Mouse (Mus musculus) embryonic facial prominence, embryonic 11.5 days (tissue): ENCODE results near the gene Snd1. TPM values are rescaled to one million over a fixed set of nuclear protein-coding genes. Genes with fewer than 3 reads are reported as not detected.

ENCODE experiments used
- ATAC-seq: fragments of 200-750 bp; cut with Nextera tagmentation; replicated peaks from 2 replicates; pipeline ENCODE4 v1.8.0; 2017; ENCODE audit warnings: low read depth; ENCODE audit not compliant: insufficient number of reproducible peaks, low FRiP score, low TSS enrichment
- DNase-seq: peaks from one replicate; pipeline ENCODE4 v3.0.0-alpha.2; 2015; ENCODE audit warnings: low spot score
- H3K27ac ChIP-seq: fragments of 300-500 bp; sonication (generic); replicated peaks from 2 replicates; pipeline ENCODE4 v1.5.1; 2014; ENCODE audit warnings: mild to moderate bottlenecking, low read depth, low read length, control low read depth
- H3K27me3 ChIP-seq: fragments of 300-500 bp; sonication (generic); 2 replicates; pipeline ENCODE4 v1.6.1; 2014; ENCODE audit warnings: mild to moderate bottlenecking, low read length, moderate library complexity, mixed read lengths; ENCODE audit not compliant: control insufficient read depth, insufficient read depth
- H3K36me3 ChIP-seq: fragments of 300-500 bp; sonication (generic); replicated peaks from 2 replicates; pipeline ENCODE4 v1.6.1; 2014; ENCODE audit warnings: low read depth, mild to moderate bottlenecking, low read length, moderate library complexity, mixed read lengths; ENCODE audit not compliant: control insufficient read depth, insufficient read depth
- H3K4me1 ChIP-seq: fragments of 300-500 bp; sonication (generic); 2 replicates; pipeline ENCODE4 v1.6.1; 2014; ENCODE audit warnings: low read length, mixed read lengths; ENCODE audit not compliant: control insufficient read depth, insufficient read depth
- H3K4me2 ChIP-seq: fragments of 300-500 bp; sonication (generic); 2 replicates; pipeline ENCODE4 v1.6.1; 2014; ENCODE audit warnings: low read depth, mild to moderate bottlenecking, control low read depth, low read length, moderate library complexity
- H3K4me3 ChIP-seq: fragments of 300-500 bp; sonication (generic); 2 replicates; pipeline ENCODE4 v1.5.1; 2014; ENCODE audit warnings: low read depth, low read length, control low read depth
- H3K9ac ChIP-seq: fragments of 300-500 bp; sonication (generic); replicated peaks from 2 replicates; pipeline ENCODE4 v1.6.1; 2014; ENCODE audit warnings: mild to moderate bottlenecking, control low read depth, low read length
- H3K9me3 ChIP-seq: fragments of 300-500 bp; sonication (generic); replicated peaks from 2 replicates; pipeline ENCODE4 v1.6.1; 2016; ENCODE audit warnings: mild to moderate bottlenecking, low read length, inconsistent platforms, mixed read lengths; ENCODE audit not compliant: control insufficient read depth
- WGBS: fragments of 180-500 bp; shearing (Covaris S2); extraction: QIAGEN DNeasy Blood & Tissue Kit; methylation state at CpG from one replicate; pipeline ENCODE4 v1.1.7; 2014; 5-methylcytosine and 5-hydroxymethylcytosine counted together
- polyA plus RNA-seq: library from polyadenylated mRNA; unstranded; fragments of >200 nt; fragmentation: Nextera tagmentation; extraction: Ambion mirVana; gene quantifications from 2 replicates; pipeline ENCODE4 v1.2.1, GENCODE M21; 2014

The Snd1 gene
- polyA plus RNA-seq, 1 experiment from 2014 or later = 92.6 TPM

DNA sequence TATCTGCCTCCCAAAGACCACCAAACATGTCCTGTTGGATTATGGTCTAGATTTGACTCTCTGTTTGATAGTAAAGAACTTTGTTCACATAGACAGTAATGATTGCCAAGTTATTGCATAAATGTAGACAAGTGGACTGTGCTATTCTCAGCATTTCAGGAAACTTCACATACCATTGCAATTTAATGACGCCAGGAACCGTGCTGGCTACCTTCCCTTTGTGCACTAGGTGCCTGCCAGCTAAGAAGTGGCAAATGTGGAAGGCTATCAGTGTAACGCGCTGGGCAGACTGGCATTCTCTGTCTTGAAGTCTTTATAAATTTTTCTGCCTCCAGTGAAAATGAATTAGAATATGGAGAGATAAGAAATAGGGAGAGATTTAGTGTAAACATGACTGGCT, 205.6 kb downstream of the Snd1 start:
- Histone ChIP-seq H3K4me2 (no peak overlapping the region), H3K4me1 (no peaks in the 10 kb centered on the region), H3K9ac (no peak overlapping the region), H3K27ac (no peak overlapping the region), H3K36me3 (no peaks in the 10 kb centered on the region), H3K27me3 (no peaks in the 10 kb centered on the region), H3K9me3 (no peaks in the 10 kb centered on the region), H3K4me3 (no peak overlapping the region)
- no peak for ATAC-seq
- no peak for DNase-seq
- 92% methylated on average over 4 of the region's 4 CpGs for WGBS

DNA sequence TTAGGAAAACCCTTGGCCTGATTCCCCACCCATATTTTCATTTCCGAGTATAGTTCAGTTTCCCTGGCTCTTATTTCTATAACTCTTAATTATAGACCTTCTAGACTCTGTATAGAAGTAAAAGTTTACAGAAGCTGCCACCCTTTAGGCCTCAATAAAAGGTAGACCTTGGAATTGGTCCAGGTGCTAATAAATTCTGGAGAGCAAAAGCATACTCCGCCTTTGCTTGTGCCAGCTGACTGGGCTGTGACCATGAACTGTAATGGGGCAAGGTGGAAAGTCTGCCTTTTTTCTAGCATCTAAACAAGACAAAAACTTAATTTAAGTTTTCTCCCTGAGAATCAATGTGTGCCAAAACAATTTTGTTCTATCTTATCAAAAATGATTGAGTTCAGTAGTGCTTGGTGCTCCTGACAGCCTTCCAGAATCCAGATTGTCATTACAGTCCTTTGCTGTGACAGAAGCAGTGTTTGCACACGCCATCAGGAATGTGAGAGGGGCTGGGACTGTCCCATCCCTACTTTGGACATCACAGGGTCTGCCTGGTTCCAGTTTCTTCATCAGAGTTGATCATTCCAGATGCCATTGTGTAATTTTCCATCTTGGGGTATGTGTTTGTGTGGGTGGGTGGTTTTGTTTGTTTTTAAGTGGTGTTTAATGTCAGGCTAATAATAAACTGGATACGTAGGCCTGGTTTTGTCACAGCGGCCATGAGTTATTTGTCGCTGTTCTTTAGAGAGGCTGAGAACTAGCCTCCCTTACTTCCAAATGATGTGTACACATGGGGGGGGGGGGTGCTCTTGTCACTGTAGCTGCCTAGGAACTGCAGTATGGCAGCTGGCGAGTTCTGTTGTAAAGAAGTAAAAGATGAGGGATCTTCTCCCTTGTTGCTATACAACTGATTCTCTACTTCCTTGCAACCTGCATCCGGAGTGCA, 206.8 kb downstream of the Snd1 start:
- H3K27me3 ChIP-seq = no peaks in the 10 kb centered on the region
- ATAC-seq = no peak
- no peak overlapping the region for H3K4me2 ChIP-seq
- no peak for DNase-seq
- no peaks in the 10 kb centered on the region for H3K36me3 ChIP-seq
- WGBS = 91% methylated on average over 8 of the region's 8 CpGs
- H3K9ac ChIP-seq = no peak overlapping the region
- no peak overlapping the region for H3K27ac ChIP-seq
- no peaks in the 10 kb centered on the region for H3K9me3 ChIP-seq
- no peaks in the 10 kb centered on the region for H3K4me1 ChIP-seq
- no peak overlapping the region for H3K4me3 ChIP-seq

DNA sequence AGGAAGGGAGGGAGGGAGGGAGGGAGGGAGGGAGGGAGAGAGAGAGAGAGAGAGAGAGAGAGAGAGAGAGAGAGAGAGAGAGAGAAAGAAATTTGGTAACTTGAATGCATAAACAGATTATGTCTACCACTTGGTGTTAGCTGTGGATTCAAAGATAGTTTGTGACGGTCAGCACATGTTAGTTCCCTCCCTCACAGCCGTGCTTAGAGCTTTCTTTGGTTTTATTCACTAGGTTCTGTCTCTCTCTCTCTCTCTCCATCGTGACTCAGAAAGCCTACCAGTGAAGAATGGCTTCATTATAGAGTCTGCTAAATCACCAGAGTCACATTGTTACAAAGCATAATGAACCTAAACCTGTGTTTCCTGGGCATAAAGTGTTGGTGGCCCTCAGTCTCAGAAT, 210.1 kb downstream of the Snd1 start:
- no peak overlapping the region for H3K27ac ChIP-seq
- H3K36me3 ChIP-seq = no peaks in the 10 kb centered on the region
- WGBS = 63% methylated on average over 3 of the region's 3 CpGs
- H3K4me2 ChIP-seq = no peak overlapping the region
- H3K4me3 ChIP-seq = no peak overlapping the region
- no peaks in the 10 kb centered on the region for H3K27me3 ChIP-seq
- H3K4me1 ChIP-seq = no peaks in the 10 kb centered on the region
- DNase-seq (no peak), ATAC-seq (no peak)
- H3K9ac ChIP-seq = no peak overlapping the region
- H3K9me3 ChIP-seq = no peaks in the 10 kb centered on the region

DNA sequence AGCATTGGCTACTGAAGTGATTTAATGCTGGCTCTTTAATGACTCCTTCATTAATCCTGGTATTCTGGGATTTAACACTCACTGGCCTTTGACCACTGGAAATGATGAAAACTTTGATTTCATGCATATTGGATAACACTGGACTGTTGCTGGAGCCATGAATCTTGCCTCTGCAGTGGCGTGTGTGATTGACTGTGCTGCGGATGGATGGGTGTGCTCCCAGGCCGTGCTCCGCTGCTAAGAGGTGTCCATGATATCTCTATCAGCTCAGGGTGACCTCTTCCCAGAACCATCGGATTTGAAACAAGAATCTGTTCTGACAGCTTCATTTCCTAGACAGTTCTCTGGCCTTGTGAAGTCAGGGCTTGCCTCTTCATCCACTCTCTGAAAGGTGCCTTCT, 210.8 kb downstream of the Snd1 start:
- Histone ChIP-seq H3K4me3 (no peak overlapping the region), H3K36me3 (no peaks in the 10 kb centered on the region), H3K4me2 (no peak overlapping the region), H3K9me3 (no peaks in the 10 kb centered on the region), H3K27ac (no peak overlapping the region), H3K4me1 (no peaks in the 10 kb centered on the region), H3K27me3 (no peaks in the 10 kb centered on the region), H3K9ac (no peak overlapping the region)
- ATAC-seq (no peak), DNase-seq (no peak)
- WGBS = 87% methylated on average over 5 of the region's 5 CpGs

DNA sequence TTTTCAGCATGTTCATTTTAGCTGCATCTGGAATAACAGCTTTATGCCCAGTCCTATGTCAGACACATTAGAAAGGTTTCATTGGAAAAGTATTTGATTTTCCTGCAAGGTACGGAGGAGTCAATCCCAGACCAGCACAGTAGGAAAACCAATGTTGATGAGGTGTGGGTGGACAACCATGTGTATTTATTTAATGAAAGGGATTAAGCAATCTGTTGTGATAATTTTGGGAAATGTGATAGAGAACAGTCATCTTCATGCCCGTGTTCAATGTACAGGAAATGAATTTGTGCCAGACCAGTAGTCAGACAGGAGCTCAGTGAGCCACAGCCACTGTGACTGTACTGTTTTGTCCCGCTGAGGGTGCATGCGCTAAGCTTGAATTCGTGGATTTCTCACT, 212.8 kb downstream of the Snd1 start:
- Histone ChIP-seq H3K27ac (no peak overlapping the region), H3K9me3 (no peaks in the 10 kb centered on the region), H3K4me1 (no peaks in the 10 kb centered on the region), H3K27me3 (no peaks in the 10 kb centered on the region), H3K36me3 (no peaks in the 10 kb centered on the region), H3K4me3 (no peak overlapping the region), H3K9ac (no peak overlapping the region), H3K4me2 (no peak overlapping the region)
- ATAC-seq (no peak), DNase-seq (no peak)
- WGBS = 89% methylated on average over 5 of the region's 5 CpGs

DNA sequence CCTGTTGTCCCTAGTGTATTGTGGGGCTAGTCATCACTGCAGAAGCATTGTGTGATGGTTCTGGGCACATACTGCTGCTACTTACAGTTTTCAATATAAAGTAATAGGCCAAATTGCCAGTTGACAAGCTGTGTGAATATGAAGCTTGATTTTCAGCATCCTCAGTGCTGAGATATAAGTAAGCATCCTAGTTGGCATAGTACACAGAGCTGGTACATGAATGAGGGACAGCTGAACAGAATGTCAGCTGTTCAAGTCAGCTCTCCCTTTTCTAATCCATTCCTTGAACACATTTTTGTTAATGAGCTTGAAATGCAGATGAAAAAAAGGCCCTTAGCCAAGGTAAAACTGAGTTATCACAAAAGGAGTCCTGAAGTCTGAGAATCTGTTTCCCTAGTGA, 217.7 kb downstream of the Snd1 start:
- Histone ChIP-seq H3K4me1 (no peaks in the 10 kb centered on the region), H3K4me2 (no peak overlapping the region), H3K9me3 (no peaks in the 10 kb centered on the region), H3K27me3 (no peaks in the 10 kb centered on the region), H3K27ac (no peak overlapping the region), H3K4me3 (no peak overlapping the region), H3K36me3 (no peaks in the 10 kb centered on the region), H3K9ac (no peak overlapping the region)
- no peak for DNase-seq
- no peak for ATAC-seq

DNA sequence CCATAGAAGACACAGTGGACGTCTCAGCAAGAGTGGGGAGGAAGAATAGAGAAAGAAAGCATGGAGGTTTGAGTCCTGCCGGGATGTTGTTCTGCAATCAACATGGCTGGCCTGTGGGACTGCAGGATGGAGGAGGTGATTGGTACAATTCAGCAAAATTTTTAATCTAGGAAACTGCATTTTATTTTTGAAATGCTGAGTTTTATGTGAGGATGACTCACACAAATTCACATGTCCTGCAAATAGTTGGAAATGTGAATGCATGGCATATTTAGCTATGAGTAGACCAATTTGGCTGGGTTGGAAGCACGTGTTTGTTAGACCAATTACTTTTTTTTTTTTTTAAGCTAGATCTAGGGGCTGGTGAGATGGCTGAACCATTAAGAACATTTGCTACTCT, 222.3 kb downstream of the Snd1 start:
- DNase-seq = no peak
- Histone ChIP-seq H3K4me3 (no peak overlapping the region), H3K36me3 (no peaks in the 10 kb centered on the region), H3K27me3 (no peaks in the 10 kb centered on the region), H3K9me3 (no peaks in the 10 kb centered on the region), H3K27ac (no peak overlapping the region), H3K4me2 (no peak overlapping the region), H3K4me1 (no peaks in the 10 kb centered on the region), H3K9ac (no peak overlapping the region)
- ATAC-seq = no peak
- WGBS = 93% methylated on average over 3 of the region's 3 CpGs

DNA sequence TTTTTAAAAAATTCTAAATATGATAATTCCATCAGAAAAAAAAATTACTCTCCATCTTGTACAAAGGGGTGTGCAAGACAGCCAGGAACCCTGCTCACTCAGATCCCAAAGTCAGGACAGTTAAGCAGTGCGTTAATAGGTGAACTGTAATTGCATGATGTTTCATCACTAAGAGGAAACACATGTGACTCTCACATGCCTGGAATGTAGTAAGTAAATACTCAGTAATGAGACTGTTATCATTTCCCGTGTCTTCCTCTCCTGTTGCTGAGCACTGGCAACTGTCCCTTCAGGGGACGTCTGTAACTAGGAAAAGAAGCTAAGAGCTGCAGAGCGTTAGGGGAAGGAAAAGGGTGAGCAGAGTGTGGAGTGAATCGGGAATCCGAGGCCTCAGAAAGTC, 229.7 kb downstream of the Snd1 start:
- Histone ChIP-seq H3K9me3 (no peaks in the 10 kb centered on the region), H3K4me1 (no peaks in the 10 kb centered on the region), H3K36me3 (no peaks in the 10 kb centered on the region; the same call in 1 of the 2 replicates), H3K9ac (no peak overlapping the region), H3K27ac (no peak overlapping the region), H3K4me2 (no peak overlapping the region), H3K4me3 (no peak overlapping the region), H3K27me3 (no peaks in the 10 kb centered on the region)
- DNase-seq (peak; percentile 12), ATAC-seq (no peak)
- WGBS = 29% methylated on average over 6 of the region's 6 CpGs
